Mouse (Mus musculus) MEL (cell line): ENCODE data around the gene Aldh16a1.

Experiments
- CTCF ChIP-seq, 3 experiments: IDR thresholded peaks in 2 of 3; conservative IDR thresholded peaks in 1 of 3; 2 replicates each; pipeline ENCODE4 v1.5.1; 2011 to 2012; ENCODE audit warnings: low read length in 3 of 3, low read depth in 2 of 3, mild to moderate bottlenecking in 2 of 3, improper control_type of control experiment in 1 of 3, inconsistent platforms in 1 of 3, mixed read lengths in 1 of 3, moderate library complexity in 1 of 3; ENCODE audit not compliant: control insufficient read depth in 1 of 3, insufficient read depth in 1 of 3, poor library complexity in 1 of 3, severe bottlenecking in 1 of 3
- E2F4 ChIP-seq: IDR thresholded peaks from 2 replicates; pipeline ENCODE4 v1.6.1; 2011; ENCODE audit warnings: low read depth, low read length, improper control_type of control experiment, borderline replicate concordance
- EP300 ChIP-seq, 2 experiments: IDR thresholded peaks; 2 replicates each; pipeline ENCODE4 v1.6.1; 2011; ENCODE audit warnings: improper control_type of control experiment in 2 of 2, low read length in 2 of 2, low read depth in 1 of 2, mild to moderate bottlenecking in 1 of 2
- ETS1 ChIP-seq: IDR thresholded peaks from 2 replicates; pipeline ENCODE4 v1.6.1; 2012; ENCODE audit warnings: low read depth, mild to moderate bottlenecking, inconsistent platforms, low read length, improper control_type of control experiment, moderate library complexity
- JUND ChIP-seq: IDR thresholded peaks from 2 replicates; pipeline ENCODE4 v1.6.1; 2011; ENCODE audit warnings: low read depth, mild to moderate bottlenecking, improper control_type of control experiment, low read length
- MXI1 ChIP-seq: IDR thresholded peaks from 2 replicates; pipeline ENCODE4 v1.6.1; 2011; ENCODE audit warnings: mild to moderate bottlenecking, low read depth, low read length, improper control_type of control experiment
- MYC ChIP-seq: IDR thresholded peaks from 2 replicates; pipeline ENCODE4 v1.6.1; 2011; ENCODE audit warnings: low read depth, mild to moderate bottlenecking, low read length, improper control_type of control experiment, moderate library complexity
- NELFE ChIP-seq: IDR thresholded peaks from 2 replicates; pipeline ENCODE4 v1.6.1; 2011; ENCODE audit warnings: low read depth, low read length, improper control_type of control experiment
- POLR2A ChIP-seq, 2 experiments: IDR thresholded peaks; 2 replicates each; pipeline ENCODE4 v1.6.1; 2011 to 2012; ENCODE audit warnings: low read length in 2 of 2, mild to moderate bottlenecking in 2 of 2, control low read depth in 1 of 2, improper control_type of control experiment in 1 of 2, low read depth in 1 of 2, moderate library complexity in 1 of 2; ENCODE audit not compliant: control insufficient read depth in 1 of 2, insufficient read depth in 1 of 2, poor library complexity in 1 of 2
- POLR2AphosphoS2 ChIP-seq: IDR thresholded peaks from 2 replicates; pipeline ENCODE4 v1.6.1; 2011; ENCODE audit warnings: low read length, improper control_type of control experiment
- TAL1 ChIP-seq: IDR thresholded peaks from 2 replicates; pipeline ENCODE4 v1.6.1; 2012; ENCODE audit warnings: mild to moderate bottlenecking, inconsistent platforms, low read length, moderate library complexity, mixed read lengths
- TBP ChIP-seq: IDR thresholded peaks from 2 replicates; pipeline ENCODE4 v1.8.0; 2011; ENCODE audit warnings: low read depth, low read length, improper control_type of control experiment
- ZC3H11A ChIP-seq: IDR thresholded peaks from 2 replicates; pipeline ENCODE4 v1.6.1; 2012; ENCODE audit warnings: low read depth, mild to moderate bottlenecking, inconsistent platforms, low read length, improper control_type of control experiment
- ZNF384 ChIP-seq: IDR thresholded peaks from 2 replicates; pipeline ENCODE4 v1.6.1; 2012; ENCODE audit warnings: low read depth, mild to moderate bottlenecking, inconsistent platforms, low read length, improper control_type of control experiment

GRCm38 (mm10) chr7:45196176-45196535 is 41.8 kb upstream of the Aldh16a1 start:
- TF ChIP-seq POLR2A (IDR thresholded peaks at IDR 0.05; ENCODE audit: control insufficient read depth in 1 of 2, insufficient read depth in 1 of 2, low read depth in 1 of 2, low read length in 2 of 2, poor library complexity in 1 of 2) (no peak), TBP (no peak), CTCF (IDR thresholded peaks at IDR 0.05 in 2 of 3, conservative IDR thresholded peaks at IDR 0.05 in 1 of 3; ENCODE audit: control insufficient read depth in 1 of 3, insufficient read depth in 1 of 3, low read depth in 2 of 3, low read length in 3 of 3, poor library complexity in 1 of 3, severe bottlenecking in 1 of 3) (no peak), ZNF384 (no peak), E2F4 (no peak), TAL1 (no peak), ETS1 (no peak), JUND (no peak), NELFE (no peak), EP300 (IDR thresholded peaks at IDR 0.05; ENCODE audit: low read depth in 1 of 2, low read length in 2 of 2) (no peak), MYC (no peak), POLR2AphosphoS2 (no peak), ZC3H11A (no peak), MXI1 (no peak)
